Mouse (Mus musculus): ENCODE measurements at regions not wholly inside any gene's neighbourhood (a gene's known extent, or its start where the extent isn't known, plus 50 kb on each side); places are given as distances from the start of the nearest gene placed in this dataset.
A peak's percentile ranks its signal among the peaks of the same experiment; 100 is the strongest.

GRCm38 (mm10) chr9:46737446-46737845, 261.1 kb upstream of the Gm4791 start:
- no peak for DNase-seq (ENCODE audit: low spot score)

GRCm38 (mm10) chr9:46736232-46736631, 262.3 kb upstream of the Gm4791 start:
- no peak for DNase-seq (ENCODE audit: low spot score)

GRCm38 (mm10) chr9:46735664-46736067, 262.9 kb upstream of the Gm4791 start:
- peak; percentile 94 for DNase-seq (ENCODE audit: low spot score)

GRCm38 (mm10) chr9:46728465-46728864, 270.1 kb upstream of the Gm4791 start:
- DNase-seq (ENCODE audit: low spot score), result no peak

GRCm38 (mm10) chr9:46724231-46724630, 274.3 kb upstream of the Gm4791 start:
- DNase-seq (ENCODE audit: low spot score), result peak; percentile 63

- no peak for DNase-seq (ENCODE audit: low spot score)
Measured at GRCm38 (mm10) chr9:46713415-46713814, 285.1 kb upstream of the Gm4791 start.

- no peak for DNase-seq (ENCODE audit: low spot score)
Measured at GRCm38 (mm10) chr9:46704151-46704905, 294.2 kb upstream of the Gm4791 start.

- DNase-seq (ENCODE audit: low spot score), result no peak
Measured at GRCm38 (mm10) chr9:46703674-46704073, 294.9 kb upstream of the Gm4791 start.

- no peak for DNase-seq (ENCODE audit: low spot score)
Measured at GRCm38 (mm10) chr9:46702901-46703636, 295.5 kb upstream of the Gm4791 start.

GRCm38 (mm10) chr9:46702053-46702900, 296.3 kb upstream of the Gm4791 start:
- DNase-seq (ENCODE audit: low spot score), result no peak

GRCm38 (mm10) chr9:46696171-46696570, 302.4 kb upstream of the Gm4791 start:
- no peak for DNase-seq (ENCODE audit: low spot score)

- no peak for DNase-seq (ENCODE audit: low spot score)
Measured at GRCm38 (mm10) chr9:46689331-46689730, 309.2 kb upstream of the Gm4791 start.

GRCm38 (mm10) chr9:46684113-46684850, 314.3 kb upstream of the Gm4791 start:
- no peak for DNase-seq (ENCODE audit: low spot score)

GRCm38 (mm10) chr9:46672050-46672449, 326.5 kb upstream of the Gm4791 start:
- no peak for DNase-seq (ENCODE audit: low spot score)

- no peak for DNase-seq (ENCODE audit: low spot score)
Measured at GRCm38 (mm10) chr9:46654422-46654821, 334.6 kb upstream of the 4931429L15Rik start.

GRCm38 (mm10) chr9:46647238-46647922, 327.6 kb upstream of the 4931429L15Rik start:
- DNase-seq (ENCODE audit: low spot score), result no peak

GRCm38 (mm10) chr9:46645469-46645884, 325.7 kb upstream of the 4931429L15Rik start:
- DNase-seq (ENCODE audit: low spot score), result no peak

- no peak for DNase-seq (ENCODE audit: low spot score)
Measured at GRCm38 (mm10) chr9:46643551-46643950, 323.8 kb upstream of the 4931429L15Rik start.

- no peak for DNase-seq (ENCODE audit: low spot score)
Measured at GRCm38 (mm10) chr9:46642696-46643095, 322.9 kb upstream of the 4931429L15Rik start.

GRCm38 (mm10) chr9:46636261-46637010, 316.6 kb upstream of the 4931429L15Rik start:
- DNase-seq (ENCODE audit: low spot score), result no peak
